8 mouse cellular contexts compared by ENCODE assay signal in the genomic region with DNA sequence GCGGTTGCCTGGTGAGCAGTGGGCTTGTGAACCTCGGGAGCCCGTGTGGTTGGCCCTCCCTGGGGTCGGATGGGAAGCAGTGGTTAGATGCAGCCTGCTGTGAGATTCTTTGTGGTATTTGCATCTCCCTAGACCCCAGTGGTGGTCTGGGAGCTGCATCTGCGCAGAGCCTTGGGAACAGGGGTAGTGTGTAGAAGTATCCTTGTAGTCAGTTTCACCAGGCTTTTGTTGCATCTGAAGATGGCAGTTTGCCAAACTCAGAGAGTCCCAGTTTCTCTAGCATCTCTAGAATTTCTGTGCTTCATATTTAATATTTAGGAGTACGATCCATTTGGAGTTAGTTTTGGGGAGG. TPM values are rescaled to one million over a fixed set of nuclear protein-coding genes. Genes with fewer than 3 reads are reported as not detected.
A peak's percentile ranks its signal among the peaks of the same experiment; 100 is the strongest.
DNase-seq lines count a peak whose midpoint lies in the region; ATAC-seq and TF ChIP-seq lines count a peak whose summit lies in the region.

No protein-coding gene starts in this region.

- H3K36me3 ChIP-seq in kidney, embryonic 16.5 days (ENCODE audit: insufficient read depth, low read length), result peaks cover 3% of the 10 kb centered on the region; the same call in 1 of the 2 replicates
- no peaks in the 10 kb centered on the region for H3K36me3 ChIP-seq in hindbrain, postnatal 0 days (ENCODE audit: insufficient read depth, low read length)
- H3K36me3 ChIP-seq in midbrain, postnatal 0 days (ENCODE audit: insufficient read depth, low read length), result no peaks in the 10 kb centered on the region

- peak overlapping the region; percentile 91 for H3K9ac ChIP-seq in kidney, embryonic 16.5 days (replicated peaks; ENCODE audit: low read length)
- H3K9ac ChIP-seq in hindbrain, postnatal 0 days (replicated peaks; ENCODE audit: low read length), result peak overlapping the region; percentile 79
- H3K9ac ChIP-seq in midbrain, postnatal 0 days (replicated peaks; ENCODE audit: low read length, poor library complexity, severe bottlenecking), result peak overlapping the region; percentile 83

- peak overlapping the region; percentile 86 for H3K4me3 ChIP-seq in kidney, embryonic 16.5 days (ENCODE audit: low read length)
- H3K4me3 ChIP-seq in cortical plate, adult 2 months (ENCODE audit: insufficient read depth, low read length), result peak overlapping the region; percentile 51
- peak overlapping the region; percentile 74 for H3K4me3 ChIP-seq in hindbrain, postnatal 0 days (ENCODE audit: low read length)
- H3K4me3 ChIP-seq in midbrain, postnatal 0 days (ENCODE audit: low read depth, low read length), result peak overlapping the region; percentile 62

- no peak for TF ChIP-seq CTCF in cortical plate, adult 2 months (IDR thresholded peaks at IDR 0.05; ENCODE audit: extremely low read depth, insufficient read depth, low read length)
- TF ChIP-seq CTCF in hindbrain, postnatal 0 days (IDR thresholded peaks at IDR 0.05; ENCODE audit: low read depth), result no peak
- no peak for TF ChIP-seq CTCF in midbrain, postnatal 0 days (IDR thresholded peaks at IDR 0.05)

- no peak for TF ChIP-seq POLR2A in cortical plate, adult 2 months (IDR thresholded peaks at IDR 0.05; ENCODE audit: extremely low read depth, insufficient read depth, low read length)

- H3K4me2 ChIP-seq in kidney, embryonic 16.5 days (replicated peaks; ENCODE audit: low read depth, low read length), result peak overlapping the region; percentile 71
- H3K4me2 ChIP-seq in hindbrain, postnatal 0 days (ENCODE audit: low read depth, low read length), result peak overlapping the region; percentile 73
- peak overlapping the region; percentile 63 for H3K4me2 ChIP-seq in midbrain, postnatal 0 days (ENCODE audit: low read depth, low read length, poor library complexity, severe bottlenecking)

- H3K27me3 ChIP-seq in kidney, embryonic 16.5 days (ENCODE audit: insufficient read depth, low read length), result no peaks in the 10 kb centered on the region
- no peaks in the 10 kb centered on the region for H3K27me3 ChIP-seq in hindbrain, postnatal 0 days (ENCODE audit: insufficient read depth, low read length)
- H3K27me3 ChIP-seq in midbrain, postnatal 0 days (ENCODE audit: insufficient read depth, low read length), result no peaks in the 10 kb centered on the region

- DNase-seq in kidney, postnatal 4 days, result no peak
- DNase-seq in hindbrain, postnatal 0 days (ENCODE audit: low spot score), result peak; percentile 62
- no peak for DNase-seq in midbrain, postnatal 0 days (ENCODE audit: low spot score)
- DNase-seq in yolk sac, embryonic 10.5 days (ENCODE audit: low spot score), result no peak
- DNase-seq in embryo, embryonic 11 days, result no peak
- DNase-seq in urinary bladder, adult 18-20 months (ENCODE audit: low spot score in 2 of 2), result no peak

- peak overlapping the region; percentile 76 for H3K27ac ChIP-seq in kidney, embryonic 16.5 days (ENCODE audit: low read length)
- H3K27ac ChIP-seq in cortical plate, adult 2 months (ENCODE audit: insufficient read depth, low read length), result no peak overlapping the region
- H3K27ac ChIP-seq in hindbrain, postnatal 0 days, result peak overlapping the region; percentile 87
- peak overlapping the region; percentile 91 for H3K27ac ChIP-seq in midbrain, postnatal 0 days (ENCODE audit: low read depth, low read length)

- WGBS in kidney, embryonic 16.5 days, result 15% methylated on average over 6 of the region's 6 CpGs
- 11% methylated on average over 6 of the region's 6 CpGs for WGBS in hindbrain, postnatal 0 days
- 11% methylated on average over 6 of the region's 6 CpGs for WGBS in midbrain, postnatal 0 days

- H3K9me3 ChIP-seq in kidney, embryonic 16.5 days (ENCODE audit: low read length), result 0 out of 2 replicates have a peak, but pooled peaks cover 3% of the 10 kb centered on the region
- peaks cover 15% of the 10 kb centered on the region for H3K9me3 ChIP-seq in hindbrain, postnatal 0 days (ENCODE audit: low read length)
- peaks cover 14% of the 10 kb centered on the region; the same call in 1 of the 2 replicates for H3K9me3 ChIP-seq in midbrain, postnatal 0 days (ENCODE audit: low read length)

- peak; percentile 92 for ATAC-seq in kidney, embryonic 16.5 days (ENCODE audit: low FRiP score, low TSS enrichment)
- ATAC-seq in hindbrain, postnatal 0 days, result peak; percentile 91
- peak; percentile 91 for ATAC-seq in midbrain, postnatal 0 days (ENCODE audit: low FRiP score)

- H3K4me1 ChIP-seq in kidney, embryonic 16.5 days (ENCODE audit: insufficient read depth, low read length), result peaks cover 8% of the 10 kb centered on the region
- H3K4me1 ChIP-seq in cortical plate, adult 2 months (ENCODE audit: control insufficient read depth, insufficient read depth, low read length), result 0 out of 2 replicates have a peak, but pooled peaks cover 2% of the 10 kb centered on the region
- H3K4me1 ChIP-seq in hindbrain, postnatal 0 days (ENCODE audit: insufficient read depth, low read length), result peaks cover 4% of the 10 kb centered on the region; the same call in 1 of the 2 replicates
- no peaks in the 10 kb centered on the region for H3K4me1 ChIP-seq in midbrain, postnatal 0 days (ENCODE audit: insufficient read depth, low read length)

RNA-seq across cellular contexts. Expression of a gene that starts 0.3 kb away (rescaled TPM):
- polyA plus RNA-seq in kidney, embryonic 16.5 days (2015; fragmentation: Nextera tagmentation; extraction: Ambion mirVana), result 3.8 and 5.2 TPM in 2 replicates
- 8.5 and 9.7 TPM in 2 replicates for polyA plus RNA-seq in cortical plate, adult 2 months (2012; rRNA removed)
- 5.6 and 10.9 TPM in 2 replicates for total RNA-seq in hindbrain, postnatal 0 days (2014; rRNA removed)
- 7.7 and 8.4 TPM in 2 replicates for polyA plus RNA-seq in hindbrain, postnatal 0 days (2015; fragmentation: Nextera tagmentation; extraction: Ambion mirVana)
- 10.5 and 14.7 TPM in 2 replicates for total RNA-seq in midbrain, postnatal 0 days (2014; rRNA removed)
- 6.5 and 7.3 TPM in 2 replicates for polyA plus RNA-seq in midbrain, postnatal 0 days (2015; fragmentation: Nextera tagmentation; extraction: Ambion mirVana)
